Mouse (Mus musculus) intestine, postnatal 0 days (tissue): Measurements from ENCODE around the gene Bcar1. TPM values are rescaled to one million over a fixed set of nuclear protein-coding genes. Genes with fewer than 3 reads are reported as not detected.

ENCODE experiments used
- ATAC-seq: fragments of 200-750 bp; cut with Nextera tagmentation; 2 replicates; pipeline ENCODE4 v1.8.0; 2017; ENCODE audit warnings: mild to moderate bottlenecking, moderate TSS enrichment, moderate library complexity
- H3K27ac ChIP-seq: fragments of 300-500 bp; sonication (generic); 2 replicates; pipeline ENCODE4 v1.5.1; 2014; ENCODE audit warnings: mild to moderate bottlenecking, low read depth, low read length, moderate library complexity
- H3K27me3 ChIP-seq: fragments of 300-500 bp; sonication (generic); replicated peaks from 2 replicates; pipeline ENCODE4 v1.6.1; 2014; ENCODE audit warnings: low read length, mixed read lengths; ENCODE audit not compliant: control insufficient read depth, insufficient read depth
- H3K36me3 ChIP-seq: fragments of 300-500 bp; sonication (generic); 2 replicates; pipeline ENCODE4 v1.6.1; 2014; ENCODE audit warnings: mild to moderate bottlenecking, moderate library complexity; ENCODE audit not compliant: control insufficient read depth, insufficient read depth
- H3K4me1 ChIP-seq: fragments of 300-500 bp; sonication (generic); replicated peaks from 2 replicates; pipeline ENCODE4 v1.6.1; 2014; ENCODE audit warnings: antibody characterized with exemption, low read length, mixed read lengths; ENCODE audit not compliant: control insufficient read depth, insufficient read depth
- H3K4me2 ChIP-seq: fragments of 300-500 bp; sonication (generic); replicated peaks from 2 replicates; pipeline ENCODE4 v1.6.1; 2014; ENCODE audit warnings: low read depth, mild to moderate bottlenecking, moderate library complexity
- H3K4me3 ChIP-seq: fragments of 300-500 bp; sonication (generic); 2 replicates; pipeline ENCODE4 v1.5.1; 2014; ENCODE audit warnings: low read depth, low read length
- H3K9ac ChIP-seq: fragments of 300-500 bp; sonication (generic); 2 replicates; pipeline ENCODE4 v1.6.1; 2014; ENCODE audit warnings: mild to moderate bottlenecking, low read depth, low read length
- H3K9me3 ChIP-seq: fragments of 300-500 bp; sonication (generic); 2 replicates; pipeline ENCODE4 v1.6.1; 2016; ENCODE audit warnings: mixed run types; ENCODE audit not compliant: control insufficient read depth
- CTCF ChIP-seq: sonication (generic); IDR thresholded peaks from 2 replicates; pipeline ENCODE4 v1.5.1; 2016; ENCODE audit warnings: low read depth, mild to moderate bottlenecking, control low read depth, antibody characterized with exemption, moderate library complexity
- WGBS: fragments of 180-500 bp; shearing (Covaris S2); extraction: QIAGEN DNeasy Blood & Tissue Kit; methylation state at CpG from one replicate; pipeline ENCODE4 v1.1.7; 2014; 5-methylcytosine and 5-hydroxymethylcytosine counted together
- polyA plus RNA-seq: library from polyadenylated mRNA; unstranded; fragments of >200 nt; fragmentation: Nextera tagmentation; extraction: Ambion mirVana; gene quantifications from 2 replicates; pipeline ENCODE4 v1.2.1, GENCODE M21; 2015

Gene Bcar1
- polyA plus RNA-seq, result 38.8 and 41.1 TPM in 2 replicates

GRCm38 (mm10) chr8:111743792-111744696, at the start of gene Bcar1:
TSS of gene Bcar1 (minus strand) at chr8:111743809.
- no peak for TF ChIP-seq CTCF
- H3K4me3 ChIP-seq, result peak within 1 kb of the TSS; percentile 88
- peak within 1 kb of the TSS; percentile 85 for H3K9ac ChIP-seq
- no peaks in the 10 kb centered on the region for H3K27me3 ChIP-seq
- WGBS, result 11% methylated on average over 39 of the region's 40 CpGs
- H3K9me3 ChIP-seq, result no peaks in the 10 kb centered on the region
- H3K4me1 ChIP-seq, result peaks cover 30% of the 10 kb centered on the region
- H3K36me3 ChIP-seq, result no peaks in the 10 kb centered on the region
- peak within 1 kb of the TSS; percentile 80 for H3K4me2 ChIP-seq
- H3K27ac ChIP-seq, result peak within 1 kb of the TSS; percentile 95
- ATAC-seq, result no peak

GRCm38 (mm10) chr8:111789639-111790038, 46.0 kb upstream of the Bcar1 start:
- Histone ChIP-seq H3K4me2 (no peak overlapping the region), H3K27ac (no peak overlapping the region), H3K9me3 (no peaks in the 10 kb centered on the region), H3K36me3 (no peaks in the 10 kb centered on the region), H3K4me3 (no peak overlapping the region), H3K27me3 (no peaks in the 10 kb centered on the region), H3K4me1 (no peaks in the 10 kb centered on the region), H3K9ac (no peak overlapping the region)
- no peak for TF ChIP-seq CTCF
- ATAC-seq, result no peak

DNA sequence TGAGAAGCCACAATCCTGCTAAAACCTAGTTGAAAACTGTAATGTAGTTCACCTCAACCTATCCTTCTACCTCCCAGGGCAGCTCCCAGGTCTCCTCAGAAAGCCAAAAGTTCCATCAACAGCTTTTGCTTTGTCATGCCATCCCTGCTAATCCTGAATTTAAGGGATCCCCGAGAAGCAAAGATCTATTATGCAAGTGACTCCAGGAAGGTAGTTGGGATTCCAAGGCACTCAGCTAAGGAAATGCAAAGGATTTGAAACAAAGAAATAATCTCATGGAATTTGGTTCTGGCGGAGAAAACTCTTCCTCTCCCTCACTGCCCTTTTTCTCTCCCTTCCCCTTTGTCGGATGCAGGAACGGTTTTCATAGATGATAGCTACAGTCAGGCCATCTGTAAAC, 45.6 kb upstream of the Bcar1 start:
- H3K9me3 ChIP-seq, result no peaks in the 10 kb centered on the region
- no peak for ATAC-seq
- H3K27ac ChIP-seq, result no peak overlapping the region
- H3K4me3 ChIP-seq, result no peak overlapping the region
- TF ChIP-seq CTCF, result no peak
- no peak overlapping the region for H3K9ac ChIP-seq
- H3K36me3 ChIP-seq, result no peaks in the 10 kb centered on the region
- no peaks in the 10 kb centered on the region for H3K27me3 ChIP-seq
- H3K4me1 ChIP-seq, result no peaks in the 10 kb centered on the region
- H3K4me2 ChIP-seq, result no peak overlapping the region
- 63% methylated on average over 4 of the region's 4 CpGs for WGBS

DNA sequence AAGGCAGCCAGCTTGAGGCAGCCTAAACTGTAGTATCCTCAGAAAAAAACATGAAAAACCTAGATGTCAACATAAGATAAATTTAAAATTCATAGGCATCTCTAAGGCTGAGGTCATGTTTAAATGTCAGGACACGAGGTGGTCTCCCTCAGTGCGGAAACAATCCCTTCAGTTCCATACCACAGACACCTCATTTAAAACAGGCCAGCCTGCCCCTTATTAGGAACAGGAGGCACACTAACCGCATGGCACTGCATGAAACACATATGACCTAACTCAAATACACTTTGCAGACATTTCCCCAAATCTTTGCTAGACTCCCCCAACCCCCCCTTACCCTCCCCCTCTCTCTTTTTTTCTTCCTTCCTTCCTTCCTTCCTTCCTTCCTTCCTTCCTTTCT, 44.9 kb upstream of the Bcar1 start:
- ATAC-seq, result no peak
- Histone ChIP-seq H3K4me2 (no peak overlapping the region), H3K9ac (no peak overlapping the region), H3K4me3 (no peak overlapping the region), H3K36me3 (no peaks in the 10 kb centered on the region), H3K27me3 (no peaks in the 10 kb centered on the region), H3K4me1 (no peaks in the 10 kb centered on the region), H3K27ac (no peak overlapping the region), H3K9me3 (no peaks in the 10 kb centered on the region)
- WGBS, result 89% methylated on average over 3 of the region's 3 CpGs
- no peak for TF ChIP-seq CTCF

DNA sequence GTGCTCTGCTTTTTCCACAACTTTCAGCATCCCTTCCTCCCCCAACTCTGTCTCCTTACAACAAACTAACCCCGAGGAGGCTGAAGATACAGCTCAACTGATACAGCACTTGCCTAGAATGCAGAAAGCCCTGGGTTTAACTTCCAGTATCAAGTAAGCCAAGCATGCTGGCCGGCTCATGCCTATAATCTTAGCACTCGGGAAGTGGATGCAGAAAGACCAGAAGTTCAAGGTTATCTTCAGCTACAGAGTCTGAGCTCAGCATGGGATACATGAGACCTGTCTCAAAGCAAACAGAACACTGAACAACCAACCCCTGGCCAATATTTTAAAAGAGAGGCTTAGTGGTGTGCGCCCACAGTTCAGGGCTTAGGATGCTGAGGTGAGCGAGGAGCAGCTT, 44.5 kb upstream of the Bcar1 start:
- H3K9me3 ChIP-seq, result no peaks in the 10 kb centered on the region
- H3K4me1 ChIP-seq, result no peaks in the 10 kb centered on the region
- WGBS, result 67% methylated on average over 5 of the region's 5 CpGs
- no peak overlapping the region for H3K4me3 ChIP-seq
- no peak overlapping the region for H3K27ac ChIP-seq
- no peaks in the 10 kb centered on the region for H3K36me3 ChIP-seq
- no peak for ATAC-seq
- no peaks in the 10 kb centered on the region for H3K27me3 ChIP-seq
- TF ChIP-seq CTCF, result no peak
- no peak overlapping the region for H3K4me2 ChIP-seq
- H3K9ac ChIP-seq, result no peak overlapping the region

DNA sequence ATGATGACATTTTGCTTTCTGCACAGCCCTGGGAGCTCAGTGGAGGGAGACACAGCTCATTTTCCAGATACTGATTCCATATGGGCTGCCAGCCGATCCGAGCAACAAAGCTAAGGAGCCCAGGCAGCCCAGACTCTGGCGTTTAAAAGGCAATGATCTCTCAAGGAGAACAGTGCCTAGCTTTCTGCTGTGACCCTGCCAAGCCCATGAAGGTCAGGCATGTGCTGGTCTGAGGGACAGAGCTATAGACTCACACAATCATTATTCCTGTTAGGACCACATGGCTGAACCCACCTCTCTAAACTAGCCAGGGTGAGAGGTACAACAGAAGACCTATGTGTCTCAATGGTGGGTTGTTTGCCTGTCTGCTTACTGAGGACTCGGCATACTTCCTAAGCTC, 44.1 kb upstream of the Bcar1 start:
- TF ChIP-seq CTCF, result no peak
- no peaks in the 10 kb centered on the region for H3K36me3 ChIP-seq
- no peak for ATAC-seq
- no peaks in the 10 kb centered on the region for H3K4me1 ChIP-seq
- H3K9me3 ChIP-seq, result no peaks in the 10 kb centered on the region
- H3K4me2 ChIP-seq, result no peak overlapping the region
- no peaks in the 10 kb centered on the region for H3K27me3 ChIP-seq
- 61% methylated on average over 4 of the region's 4 CpGs for WGBS
- no peak overlapping the region for H3K27ac ChIP-seq
- no peak overlapping the region for H3K9ac ChIP-seq
- no peak overlapping the region for H3K4me3 ChIP-seq
